Mouse (Mus musculus) testis, postnatal 14 days (tissue): ENCODE measurements around the gene Stx5a.
"Not testable (repeated sequence)": the region's sequence is repeated elsewhere in the genome, so short reads cannot be mapped to it uniquely, and the experiment has no call there.

Source experiments
- DNase-seq: peaks from one replicate; pipeline ENCODE4 v3.0.0; 2021; ENCODE audit warnings: low spot score

Stx5a gene

GRCm38 (mm10) chr19:8716767-8717475, 24.3 kb upstream of the Stx5a start:
- no peak for DNase-seq

- no peak for DNase-seq
These were observed 22.9 kb upstream of the Stx5a start for GRCm38 (mm10) chr19:8718357-8718756.

- not testable (repeated sequence) for DNase-seq
These were observed 22.2 kb upstream of the Stx5a start for GRCm38 (mm10) chr19:8719037-8719436.

- no peak for DNase-seq
These were observed 19.8 kb upstream of the Stx5a start for GRCm38 (mm10) chr19:8721378-8721777.

DNA sequence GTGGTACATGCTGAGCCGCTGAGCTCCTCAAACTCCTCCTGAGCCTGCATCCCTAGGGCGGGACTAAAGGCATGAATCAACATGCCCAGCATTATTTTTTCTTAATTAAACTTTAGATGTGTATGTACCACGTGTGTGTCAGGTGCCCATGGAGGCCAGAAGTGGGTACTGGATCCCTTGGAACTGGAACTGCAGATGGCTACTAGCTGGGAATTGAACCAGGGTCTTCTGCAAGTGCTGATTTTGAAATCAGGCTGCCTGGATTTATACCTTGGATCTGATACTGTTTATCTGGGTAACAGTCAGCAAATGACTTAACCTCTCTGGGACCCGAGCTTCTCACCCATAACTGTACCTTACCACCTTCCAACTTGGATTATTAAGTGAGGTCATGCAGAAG, 19.2 kb upstream of the Stx5a start:
- DNase-seq, result no peak

- no peak for DNase-seq
These were observed 18.7 kb upstream of the Stx5a start for GRCm38 (mm10) chr19:8722559-8722906.

- DNase-seq, result peak; percentile 96
These were observed 18.2 kb upstream of the Stx5a start, which contains the start of gene Slc3a2 for GRCm38 (mm10) chr19:8722907-8723573. Gene Slc3a2 (minus strand): TSS chr19:8723369.

- DNase-seq, result no peak
These were observed 17.5 kb upstream of the Stx5a start for GRCm38 (mm10) chr19:8723574-8724346.

GRCm38 (mm10) chr19:8724392-8724791, 16.8 kb upstream of the Stx5a start:
- DNase-seq, result no peak

DNA sequence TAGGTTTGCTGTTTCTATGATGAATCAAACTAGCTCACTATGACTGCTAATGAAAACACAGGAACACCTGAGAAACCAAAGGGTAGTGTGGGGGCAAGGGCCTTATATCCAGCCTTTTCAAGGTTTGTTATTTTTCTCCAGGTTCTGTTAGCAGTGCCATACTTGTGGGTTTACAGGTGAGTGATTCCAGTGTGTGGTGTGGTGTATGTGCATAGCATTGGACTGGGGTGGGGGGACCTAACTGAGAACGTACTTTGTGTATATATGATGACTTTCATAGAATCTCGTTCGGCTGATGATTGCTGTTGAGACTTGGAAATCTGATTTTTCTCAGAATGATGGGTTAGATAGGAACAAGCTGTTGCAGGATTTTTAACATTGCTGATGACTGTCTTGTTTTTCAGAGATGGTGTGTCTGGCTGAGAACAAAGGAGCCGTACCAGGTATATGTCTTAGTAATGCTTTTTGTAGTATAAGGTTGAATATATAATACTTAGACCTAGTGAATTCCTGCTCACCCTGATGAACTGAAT, 16.1 kb upstream of the Stx5a start:
- DNase-seq, result no peak

- DNase-seq, result no peak
These were observed 14.4 kb upstream of the Stx5a start for GRCm38 (mm10) chr19:8726609-8727390.

GRCm38 (mm10) chr19:8727495-8728114, 13.6 kb upstream of the Stx5a start:
- no peak for DNase-seq

DNA sequence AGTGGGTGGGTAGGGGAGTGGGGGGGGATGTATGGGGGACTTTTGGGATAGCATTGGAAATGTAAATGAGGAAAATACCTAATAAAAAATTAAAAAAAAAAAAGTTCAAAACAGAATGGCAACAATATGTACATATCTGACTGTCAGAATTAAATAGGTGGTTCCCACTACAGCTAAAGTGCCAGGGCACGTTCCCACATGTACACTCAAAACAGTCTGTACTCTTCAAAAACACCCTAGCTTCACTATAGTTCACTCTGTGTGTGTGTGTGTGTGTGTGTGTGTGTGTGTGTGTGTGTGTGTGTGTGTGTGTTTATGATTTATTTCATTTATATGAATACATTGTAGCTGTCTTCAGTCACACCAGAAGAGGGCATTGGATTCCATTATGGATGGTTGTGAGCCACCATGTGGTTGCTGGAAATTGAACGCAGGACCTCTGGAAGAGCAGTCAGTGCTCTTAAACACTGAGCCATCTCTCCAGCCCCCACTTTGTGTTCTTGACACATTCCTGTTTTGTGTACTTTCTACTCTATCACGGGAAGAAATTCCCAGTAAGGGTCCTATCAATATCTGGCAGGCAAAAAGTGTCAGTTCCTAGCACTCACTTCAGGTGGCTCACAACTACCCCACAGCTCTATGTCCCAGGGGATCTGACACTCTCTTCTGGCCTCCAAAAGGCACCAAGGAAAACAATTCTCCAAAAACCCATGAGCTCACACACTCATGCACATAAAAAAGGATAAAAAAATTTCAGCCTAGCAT, 12.7 kb upstream of the Stx5a start:
- DNase-seq, result not testable (repeated sequence)

DNA sequence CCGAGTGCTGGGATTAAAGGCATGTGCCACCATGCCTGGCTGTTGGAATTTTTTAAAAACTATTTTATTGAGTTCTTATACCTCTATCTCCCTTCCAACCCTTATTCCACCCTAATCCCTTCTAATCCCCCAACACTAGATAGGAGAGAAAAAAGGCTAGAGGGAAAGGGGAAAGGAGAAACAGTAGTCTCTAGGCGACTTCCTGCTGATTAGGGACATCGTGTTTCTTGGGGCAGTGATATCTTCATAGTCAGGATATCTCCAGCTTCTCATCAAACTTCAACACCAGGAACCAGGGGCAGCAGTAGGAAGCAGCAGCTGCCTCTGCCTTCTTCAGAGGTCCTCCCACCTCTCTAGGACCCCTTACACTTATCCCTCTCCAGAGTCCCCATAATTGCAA, 6.9 kb upstream of the Stx5a start:
- DNase-seq, result no peak

DNA sequence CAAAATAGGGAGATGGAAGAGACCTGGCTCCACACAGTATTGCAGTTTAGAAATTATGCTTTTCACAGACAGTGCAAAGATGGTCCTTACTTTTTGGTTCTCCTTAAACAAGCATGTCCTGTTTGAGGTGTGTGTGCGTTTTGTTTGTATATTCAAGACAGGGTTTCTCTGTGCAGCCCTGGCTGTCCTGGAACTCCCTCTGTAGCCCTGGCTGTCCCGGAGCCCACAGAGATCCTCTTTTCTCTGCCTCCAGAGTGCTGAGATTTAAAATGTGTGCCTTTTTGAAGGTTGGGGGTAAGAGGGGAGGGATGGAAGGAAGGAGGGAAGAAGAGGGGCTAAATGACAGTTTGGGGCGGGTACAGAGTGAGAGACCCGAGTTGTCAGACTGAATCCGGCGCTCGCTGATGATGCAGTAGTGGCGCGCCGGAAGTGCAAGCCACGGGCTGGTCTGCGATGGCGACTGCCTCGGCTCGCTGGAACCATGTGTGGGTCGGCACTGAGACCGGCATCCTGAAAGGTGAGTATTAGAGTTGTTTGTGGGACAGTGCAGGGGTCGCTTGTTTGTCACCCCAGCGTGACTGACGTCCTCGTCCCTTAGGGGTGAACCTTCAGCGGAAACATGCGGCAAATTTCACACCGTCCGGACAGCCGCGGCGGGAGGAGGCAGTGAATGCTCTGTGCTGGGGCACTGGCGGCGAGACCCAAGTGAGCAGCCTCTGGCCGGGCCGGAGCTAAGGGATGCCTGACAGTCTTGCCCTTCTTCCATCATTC, 5.6 kb upstream of the Stx5a start, which contains the start of gene Wdr74:
Gene Wdr74, plus strand, starts transcription at position 439 of the 771 bp plus-strand sequence.
- peak; percentile 90 for DNase-seq

GRCm38 (mm10) chr19:8736160-8736467, 5.1 kb upstream of the Stx5a start:
- DNase-seq, result no peak

GRCm38 (mm10) chr19:8738911-8739310, 2.3 kb upstream of the Stx5a start:
- no peak for DNase-seq

GRCm38 (mm10) chr19:8739646-8740045, 1.6 kb upstream of the Stx5a start:
- no peak for DNase-seq

DNA sequence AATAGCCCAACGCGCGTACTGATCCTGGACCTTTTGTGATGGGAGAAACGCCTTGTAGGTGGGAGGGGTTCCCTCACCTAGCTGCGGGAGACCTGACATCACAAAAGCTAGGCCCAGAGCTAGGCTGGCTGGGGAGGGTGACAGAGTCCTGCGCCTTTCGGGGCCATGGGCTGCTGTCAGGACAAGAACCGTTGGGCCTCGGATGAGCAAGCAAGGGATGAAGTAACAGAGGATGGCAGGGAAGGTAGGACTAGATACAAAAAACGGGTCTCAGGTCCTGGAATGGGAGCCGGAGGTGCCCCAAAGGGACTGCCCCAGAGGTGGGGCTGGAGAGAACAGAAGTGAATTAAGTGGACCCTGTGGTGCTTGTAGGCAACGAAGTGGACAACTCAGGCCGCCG, 610 bp upstream of the Stx5a start, which contains the start of gene 1700092M07Rik:
Gene 1700092M07Rik, plus strand, starts transcription at position 116 of the 400 bp plus-strand sequence.
- DNase-seq, result peak; percentile 33

- no peak for DNase-seq
These were observed 963 bp downstream of the Stx5a start for GRCm38 (mm10) chr19:8742176-8742575.
